Mouse (Mus musculus) embryo, embryonic 9.5 days (tissue): Measurements from ENCODE around the gene Lrrc8d.
A peak's percentile ranks its signal among the peaks of the same experiment; 100 is the strongest.

ENCODE experiments used
- DNase-seq: peaks from one replicate; pipeline ENCODE4 v3.0.0-alpha.2; 2017; ENCODE audit errors: extremely low spot score

The Lrrc8d gene

DNA sequence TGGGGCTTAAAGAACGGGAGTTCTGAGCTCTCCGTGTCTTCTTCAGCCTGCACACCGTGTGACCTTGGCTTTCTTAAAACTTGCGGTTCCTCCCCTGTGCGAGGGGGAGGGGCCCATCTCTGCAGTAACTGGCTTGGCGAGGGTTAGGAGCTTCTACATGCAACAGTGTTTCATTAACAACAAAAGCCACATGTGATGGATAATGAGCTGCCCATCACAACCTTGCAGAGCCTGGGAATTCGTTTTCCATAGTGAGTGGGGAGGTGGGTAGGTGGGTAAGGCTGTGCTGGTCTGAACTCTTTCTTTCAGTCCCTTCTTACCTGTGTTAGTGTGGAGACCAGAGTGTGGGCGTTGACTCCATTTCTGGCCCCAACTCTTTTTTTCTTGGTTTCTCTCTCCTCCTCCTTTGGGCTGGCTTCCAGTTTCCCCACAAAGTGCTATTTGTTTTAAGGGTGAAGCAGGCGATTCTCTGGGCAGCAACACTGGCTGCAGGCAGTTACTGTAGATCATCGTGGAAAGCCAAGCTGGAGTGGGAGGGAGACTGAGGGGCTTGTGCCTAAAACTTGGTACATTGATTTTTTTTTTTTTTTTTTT, 15.9 kb downstream of the Lrrc8d start:
- DNase-seq, result no peak

DNA sequence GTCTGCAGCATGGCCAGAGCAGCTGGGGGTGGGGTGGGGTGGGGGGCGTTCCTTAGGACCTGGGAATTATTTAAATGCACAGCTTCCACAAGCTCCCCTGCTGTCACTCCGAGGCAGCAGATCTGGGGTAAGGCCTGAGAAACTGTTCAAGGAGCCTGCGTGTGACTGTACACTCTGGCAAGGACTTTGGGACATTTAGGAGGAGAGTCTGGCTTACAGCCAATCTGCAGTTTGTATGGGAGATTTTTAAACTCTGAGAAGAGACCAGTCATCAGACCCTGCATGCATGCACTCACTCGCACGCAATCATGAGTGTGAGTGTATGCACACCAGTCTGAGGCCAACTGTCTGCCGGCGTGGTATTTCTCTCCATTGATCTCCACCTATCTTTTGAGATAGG, 17.5 kb downstream of the Lrrc8d start:
- no peak for DNase-seq

DNA sequence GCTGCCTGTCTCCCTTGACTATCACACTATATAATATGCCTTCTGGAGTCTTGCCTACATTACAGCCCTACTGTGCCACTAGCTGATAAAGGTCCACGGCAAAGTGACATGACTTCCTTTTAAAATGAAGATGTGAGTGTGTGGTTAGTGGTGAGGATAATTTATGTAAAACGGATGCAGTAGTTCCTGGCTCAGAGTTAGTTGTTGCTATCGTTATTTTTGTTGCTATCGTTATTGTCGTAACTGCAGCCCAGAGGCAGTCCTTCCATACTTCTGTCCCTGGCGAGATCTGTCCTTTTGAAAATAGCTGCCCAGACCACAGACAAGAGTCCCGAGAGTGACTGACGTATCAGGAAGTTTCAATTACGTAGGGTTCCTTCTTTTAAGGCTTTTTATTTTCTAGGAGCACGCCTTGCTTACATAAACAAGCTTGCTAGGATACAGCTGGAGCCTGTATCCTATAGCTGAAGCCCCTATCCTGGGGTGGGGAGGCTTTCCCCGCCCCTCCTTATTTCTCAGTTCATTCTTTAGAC, 18.4 kb downstream of the Lrrc8d start:
- no peak for DNase-seq

DNA sequence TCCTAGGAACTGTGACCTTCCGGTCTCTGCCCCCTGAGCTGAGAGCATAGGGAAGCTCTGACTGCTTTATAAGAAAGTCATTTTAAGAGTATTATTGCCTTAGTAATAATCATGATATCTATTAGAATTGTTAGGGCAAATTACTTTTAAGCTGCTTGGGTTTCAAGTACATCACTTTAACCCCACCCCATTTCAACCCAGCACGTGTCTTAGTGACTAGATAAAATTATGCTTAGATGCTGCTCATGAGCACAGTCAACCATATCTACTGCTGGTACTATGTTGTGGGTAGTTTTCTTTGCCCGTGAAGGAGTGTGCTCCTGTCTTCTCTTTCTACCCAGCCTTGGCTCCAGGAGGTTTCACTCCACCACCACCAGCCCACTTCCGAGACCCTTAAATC, 21.5 kb downstream of the Lrrc8d start:
- DNase-seq, result no peak

DNA sequence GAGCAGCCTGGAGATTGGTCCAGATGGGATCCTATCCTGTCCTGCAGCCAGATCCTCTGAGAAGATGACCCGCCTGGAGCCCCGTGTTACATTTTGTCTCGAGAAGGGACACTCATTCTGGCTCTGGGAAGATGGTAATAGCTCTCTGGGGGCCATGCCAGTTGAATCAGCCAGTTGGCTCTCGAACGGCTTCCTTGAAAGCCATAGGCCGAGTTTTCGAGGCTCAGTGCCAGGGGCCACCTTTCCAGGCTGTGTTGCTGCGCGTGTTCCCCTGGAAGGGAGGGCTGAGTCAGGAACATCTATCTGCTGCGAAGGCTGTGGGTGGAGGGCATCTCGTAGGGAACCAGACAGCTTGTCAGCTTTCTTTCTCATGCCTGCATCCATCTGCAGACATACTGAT, 23.0 kb downstream of the Lrrc8d start:
- DNase-seq, result no peak

DNA sequence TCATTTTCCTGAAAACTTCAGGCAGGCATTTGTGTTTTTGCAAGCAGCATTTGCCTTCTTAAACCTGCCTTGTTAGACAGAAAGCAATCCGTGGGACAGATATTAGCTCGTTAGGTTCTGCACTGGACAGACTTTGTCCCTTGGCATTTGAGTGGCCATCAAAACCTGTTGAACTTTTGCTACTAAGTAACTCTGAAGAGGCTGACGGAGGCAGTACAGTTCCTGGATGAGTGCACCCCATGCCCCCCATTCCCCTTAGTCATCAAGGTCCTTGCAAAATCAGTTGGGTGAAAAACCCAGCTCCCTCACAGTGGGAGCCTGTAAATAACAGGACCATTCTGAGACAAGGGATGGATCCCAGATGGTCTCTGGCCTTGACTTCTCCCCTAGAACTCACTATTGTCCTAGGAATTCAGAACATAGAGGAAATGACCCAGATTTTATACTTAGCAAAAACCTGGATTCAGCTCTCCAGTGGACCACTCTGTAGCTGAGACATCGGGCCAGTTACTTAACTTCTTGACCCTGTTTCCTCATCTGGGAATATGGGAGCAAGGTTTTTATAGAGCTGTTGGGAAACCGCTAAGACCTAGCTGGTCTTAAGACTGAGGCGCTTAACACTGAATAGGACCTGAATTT, 30.5 kb downstream of the Lrrc8d start:
- no peak for DNase-seq

DNA sequence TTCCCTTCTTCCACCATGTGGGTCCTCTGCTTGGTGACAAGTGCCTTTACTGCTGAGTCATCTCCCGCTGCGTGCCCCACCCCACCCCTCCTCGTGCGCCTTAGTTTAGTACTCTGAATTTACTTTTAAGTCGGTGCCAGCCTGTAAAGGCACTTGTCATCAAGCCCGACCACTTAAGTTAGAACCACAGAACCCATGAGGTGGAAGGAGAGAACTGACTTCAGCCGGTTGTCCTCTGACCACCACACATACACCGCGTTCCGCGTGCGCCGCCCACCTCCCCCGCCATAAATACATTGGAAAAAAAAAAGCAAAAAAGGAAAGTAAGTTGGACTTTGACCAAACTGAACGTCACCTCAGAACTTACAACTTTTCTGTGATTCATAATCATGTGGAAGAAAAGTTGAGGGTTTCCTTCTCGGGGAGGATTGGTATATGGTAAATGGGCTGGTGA, 31.4 kb downstream of the Lrrc8d start:
- no peak for DNase-seq

DNA sequence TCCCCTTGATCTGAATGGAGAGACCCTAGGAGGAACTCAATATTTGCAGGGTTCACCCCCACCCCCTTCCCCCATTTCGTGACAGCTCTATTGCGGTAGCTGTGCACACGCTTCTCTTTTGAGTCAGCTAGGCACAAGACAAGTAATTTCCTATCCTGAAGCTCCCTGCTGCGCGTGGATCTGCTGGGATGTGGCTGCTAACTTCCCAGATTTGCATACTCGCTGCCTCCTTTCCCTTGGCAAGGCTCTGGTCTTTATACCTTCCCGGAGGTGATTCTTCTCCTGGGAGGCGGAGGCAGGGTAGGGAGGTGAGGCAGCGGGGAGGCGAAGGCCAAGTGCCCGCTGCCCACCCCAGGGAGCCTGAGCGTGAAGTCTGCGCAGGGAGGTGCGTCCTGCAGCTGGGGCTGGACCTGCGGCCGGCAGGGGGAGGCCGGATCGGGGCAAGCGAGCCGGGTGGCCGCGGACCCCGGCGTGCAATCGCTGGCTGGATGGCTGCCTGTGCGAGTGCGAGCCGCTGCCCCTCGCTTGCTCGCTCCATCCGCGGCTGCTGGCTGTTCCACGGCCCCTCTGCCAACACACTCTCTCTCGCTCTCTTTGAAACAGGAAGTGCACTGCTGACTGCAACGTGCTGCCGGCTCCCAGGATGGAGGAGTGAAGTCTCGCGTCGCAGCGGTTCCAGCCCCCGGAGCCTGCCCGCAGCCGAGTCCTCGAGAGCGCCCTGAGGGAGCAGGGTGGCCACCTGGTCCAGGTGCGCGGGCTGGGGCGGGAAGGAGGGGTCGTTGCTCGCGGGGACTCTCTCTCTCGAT, 32.1 kb downstream of the Lrrc8d start:
- DNase-seq, result peak; percentile 64

DNA sequence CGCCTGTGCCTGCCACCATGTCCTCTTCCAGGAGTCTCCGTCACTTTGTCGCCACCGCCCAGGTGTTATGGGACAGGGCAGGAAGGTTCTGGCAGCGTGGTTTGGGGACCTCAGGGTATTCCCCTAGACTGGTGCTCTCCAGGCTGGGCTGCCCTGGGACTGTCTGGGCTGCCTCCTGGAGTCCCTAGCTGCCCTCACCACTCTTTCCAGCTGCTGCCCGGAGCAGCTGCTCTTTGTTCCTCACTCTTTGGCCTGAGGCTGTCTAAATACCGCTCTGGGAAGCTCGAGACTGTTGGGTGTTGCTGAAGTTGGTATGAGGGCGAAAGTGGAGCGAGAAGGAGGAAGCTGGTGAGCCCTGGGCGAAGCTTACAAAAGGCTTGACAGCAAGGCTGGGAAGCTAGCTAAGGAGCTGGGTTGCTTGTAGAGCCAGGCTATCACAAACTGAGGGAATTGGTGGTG, 32.7 kb downstream of the Lrrc8d start:
- DNase-seq, result peak; percentile 31

DNA sequence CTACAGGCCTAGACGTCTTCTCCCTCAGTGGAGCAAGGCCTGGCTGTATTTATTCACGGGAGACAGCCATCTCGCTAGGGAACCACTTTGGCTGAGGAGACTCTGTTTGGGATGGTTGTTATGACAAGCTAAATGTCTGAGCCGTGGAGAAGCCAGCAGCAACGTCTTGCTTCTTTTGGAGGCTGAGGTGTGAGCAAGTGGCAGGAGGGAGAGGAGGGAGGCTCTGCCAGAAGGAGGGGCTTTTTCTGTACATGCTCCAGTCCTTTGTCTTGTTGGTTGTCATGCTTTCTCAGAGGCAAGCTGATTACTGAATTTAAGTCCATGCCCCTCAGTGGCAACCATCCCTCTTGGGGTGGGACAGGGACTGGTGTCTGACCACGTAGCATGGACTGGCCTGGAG, 33.5 kb downstream of the Lrrc8d start:
- DNase-seq, result no peak

DNA sequence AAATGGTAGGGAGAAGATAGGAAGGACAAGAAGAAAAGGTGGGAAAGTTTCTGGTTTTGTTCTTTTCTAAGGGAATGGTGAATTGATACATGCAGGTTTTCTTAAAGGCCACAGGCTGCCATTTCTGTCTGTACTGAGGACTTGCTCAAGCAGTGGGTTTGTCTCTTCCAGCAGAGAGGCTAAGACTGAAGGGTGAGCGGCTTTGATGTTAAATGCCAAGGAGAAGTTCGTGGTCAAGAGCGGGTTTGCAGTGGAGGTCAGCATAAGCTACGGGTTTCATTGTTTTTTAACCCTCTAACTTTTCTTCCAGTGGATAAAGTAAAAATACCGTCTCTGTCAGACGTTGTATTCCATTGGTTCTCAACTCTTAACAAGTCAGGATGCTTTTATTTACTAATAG, 36.6 kb downstream of the Lrrc8d start:
- DNase-seq, result no peak

DNA sequence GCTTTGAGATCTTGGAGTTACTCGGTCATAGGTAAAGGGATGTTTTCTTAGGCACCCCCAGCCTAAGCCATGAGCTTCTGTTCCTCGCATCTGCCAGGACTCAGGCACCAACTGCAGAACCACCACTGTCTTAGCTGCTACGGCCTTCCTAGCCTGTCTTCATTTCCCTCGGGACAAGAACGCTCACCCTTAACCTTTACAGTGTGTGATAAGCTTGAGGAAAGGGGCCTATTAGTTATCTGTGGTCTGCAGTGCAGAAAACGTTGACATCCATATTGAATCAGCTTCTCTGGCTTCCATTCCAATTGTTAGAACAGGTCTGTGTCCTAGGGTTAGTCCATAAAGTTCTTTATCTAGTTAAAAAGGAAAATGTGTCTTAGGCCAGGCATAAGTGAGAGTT, 37.4 kb downstream of the Lrrc8d start:
- no peak for DNase-seq

DNA sequence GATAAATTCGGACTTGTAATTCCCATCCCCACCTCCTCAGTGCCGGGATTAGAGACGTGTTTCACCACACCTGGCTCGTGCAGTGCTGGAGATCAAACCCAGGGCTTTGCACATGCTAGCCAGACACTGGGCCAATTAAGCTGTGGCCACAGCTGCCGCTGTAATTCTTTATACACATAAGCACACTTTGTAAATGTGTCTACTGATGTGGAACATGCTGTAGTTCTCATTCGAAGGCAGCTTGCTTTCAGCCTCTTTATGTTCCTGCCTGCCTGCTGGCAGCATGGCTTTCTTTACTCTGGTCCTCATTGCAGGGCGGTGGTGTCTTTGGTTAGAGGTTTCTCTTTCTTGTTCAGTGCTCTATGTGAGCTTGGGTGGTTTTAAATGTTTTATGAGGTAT, 40.7 kb downstream of the Lrrc8d start:
- DNase-seq, result no peak

DNA sequence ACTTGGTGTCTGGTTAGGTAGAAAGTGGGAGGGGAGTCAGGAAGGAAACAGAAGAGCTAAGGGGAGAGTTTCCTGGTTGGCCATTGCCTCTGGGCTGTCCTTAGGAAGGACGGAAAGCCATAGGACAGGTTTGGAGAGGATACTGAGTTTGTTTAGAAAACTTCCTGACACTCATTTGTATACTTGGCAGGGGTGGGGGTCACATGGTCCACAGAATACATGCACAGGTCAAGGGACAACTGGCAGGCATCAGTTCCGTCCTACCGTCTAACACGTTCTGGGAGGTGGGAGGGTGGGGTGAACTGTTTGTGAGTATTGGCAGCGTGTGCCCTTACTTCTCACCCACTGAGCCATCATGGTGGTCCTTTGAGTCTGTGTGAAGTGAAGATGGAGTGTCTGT, 42.9 kb downstream of the Lrrc8d start:
- DNase-seq, result no peak

DNA sequence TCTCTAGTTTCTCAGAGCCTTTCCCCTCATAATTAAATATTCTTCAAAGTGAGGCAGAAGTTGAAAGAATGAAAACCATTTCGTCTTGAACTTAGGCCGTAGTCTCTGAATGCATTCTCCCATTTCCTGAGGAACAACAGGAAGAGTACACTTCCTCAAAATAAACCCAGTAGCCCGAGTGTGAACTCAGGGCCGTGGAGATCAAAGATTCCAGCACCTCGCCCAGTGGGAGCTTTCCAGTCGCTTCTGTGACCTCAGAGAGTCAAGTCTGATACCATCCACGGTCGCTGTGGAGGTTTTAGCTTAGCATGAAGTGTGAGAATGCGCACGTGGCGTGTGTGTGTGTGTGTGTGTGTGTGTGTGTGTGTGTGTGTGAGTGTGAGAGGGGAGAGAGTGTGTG, 45.6 kb downstream of the Lrrc8d start:
- DNase-seq, result no peak

DNA sequence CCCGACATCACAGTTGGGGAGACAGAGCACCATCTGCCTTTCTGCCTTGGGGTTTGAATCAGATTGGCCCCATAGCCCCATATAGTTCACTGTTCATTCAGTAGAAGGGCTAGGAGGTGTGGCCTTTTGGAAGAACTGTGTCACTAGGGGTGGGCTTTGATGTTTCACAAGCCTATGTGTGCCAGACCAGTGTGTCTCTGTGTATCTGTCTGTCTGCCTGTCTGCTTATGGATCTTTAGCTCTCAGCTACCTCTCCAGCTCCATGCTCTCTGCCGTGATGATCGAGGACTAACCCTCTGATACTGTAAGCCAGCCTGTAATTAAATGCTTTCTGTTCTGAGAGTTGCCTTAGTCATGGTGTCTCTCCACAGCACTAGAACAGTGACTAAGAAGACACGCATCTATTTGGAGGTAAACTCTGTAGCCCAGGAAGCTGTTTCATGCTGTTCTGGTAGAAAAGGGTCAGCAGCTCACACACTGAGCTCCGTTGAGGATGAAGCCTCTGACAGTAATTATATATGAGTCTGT, 46.2 kb downstream of the Lrrc8d start:
- DNase-seq, result no peak

DNA sequence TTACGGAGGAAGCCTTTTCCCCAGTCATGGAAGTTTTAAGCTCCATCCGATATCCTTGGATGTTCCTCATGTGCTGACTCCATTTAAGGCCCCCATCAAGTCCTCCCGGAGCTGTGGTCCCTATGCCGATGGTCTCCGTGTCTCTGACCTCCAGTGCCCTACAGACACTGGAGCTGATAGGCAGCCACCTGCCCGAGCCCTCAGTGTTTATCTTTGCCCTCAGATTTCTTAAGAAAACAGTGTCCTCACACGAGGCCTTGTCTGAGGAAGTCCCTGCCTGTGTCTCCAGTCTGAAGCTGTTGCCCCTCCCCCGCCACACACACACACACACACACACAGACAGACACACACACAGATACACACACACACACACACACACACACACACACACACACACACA, 55.0 kb downstream of the Lrrc8d start:
- peak; percentile 25 for DNase-seq

DNA sequence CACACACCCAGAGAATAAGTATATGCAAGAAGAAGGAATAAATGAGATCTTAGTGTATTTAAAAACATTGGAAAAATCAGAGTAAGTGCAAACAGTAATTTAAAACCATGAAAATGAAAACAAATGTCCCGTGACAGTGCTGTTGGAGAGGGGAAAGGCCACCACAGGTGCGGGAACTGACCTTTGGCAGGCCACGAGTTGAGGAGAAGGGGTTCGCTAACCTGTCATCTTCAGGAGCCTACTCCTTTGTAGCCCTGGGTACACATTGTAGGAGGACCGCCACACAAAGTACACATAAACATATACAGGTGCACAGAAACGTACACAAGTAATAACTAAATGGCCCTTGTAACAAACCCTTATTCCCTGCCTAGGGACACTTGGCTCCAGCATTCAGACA, 55.7 kb downstream of the Lrrc8d start:
- no peak for DNase-seq

DNA sequence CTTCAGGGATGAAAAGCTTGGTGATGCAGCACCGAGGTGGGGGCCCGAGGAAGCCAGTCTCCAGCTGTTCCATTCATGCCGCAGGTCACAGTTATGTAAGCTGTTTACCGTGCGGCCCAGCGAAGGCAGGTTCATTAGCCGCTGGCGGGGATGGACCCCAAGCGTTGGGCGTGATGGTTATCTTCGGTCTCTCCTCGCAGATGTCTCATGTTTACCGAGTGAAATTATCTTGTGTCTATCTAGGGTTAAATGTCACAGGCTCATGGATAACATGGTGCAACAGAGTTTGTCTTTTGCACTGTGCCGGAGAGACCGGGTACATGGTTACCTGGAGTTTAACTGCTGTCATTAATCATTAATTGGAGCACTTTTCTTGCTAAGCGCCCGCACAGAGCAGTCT, 58.2 kb downstream of the Lrrc8d start:
- DNase-seq, result no peak

DNA sequence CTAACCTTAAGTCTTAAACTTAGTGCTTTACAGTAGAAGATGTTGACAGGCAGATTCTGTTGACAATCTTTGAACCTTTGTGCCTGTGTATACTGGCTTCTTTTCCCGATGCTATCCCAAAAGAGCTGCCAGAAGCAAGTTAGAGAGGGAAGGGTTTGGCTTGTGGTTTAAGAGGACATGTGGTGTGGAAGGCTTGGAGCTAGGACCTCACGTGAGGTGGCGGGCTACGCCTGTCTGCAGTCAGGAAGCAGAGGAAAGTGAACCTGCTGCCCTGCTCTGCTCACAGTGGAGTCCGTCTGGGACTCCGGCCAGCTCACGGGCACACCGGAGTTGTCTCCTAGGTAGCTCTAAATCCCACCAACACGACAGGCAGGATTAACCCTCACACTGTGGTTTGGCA, 59.1 kb downstream of the Lrrc8d start:
- no peak for DNase-seq

DNA sequence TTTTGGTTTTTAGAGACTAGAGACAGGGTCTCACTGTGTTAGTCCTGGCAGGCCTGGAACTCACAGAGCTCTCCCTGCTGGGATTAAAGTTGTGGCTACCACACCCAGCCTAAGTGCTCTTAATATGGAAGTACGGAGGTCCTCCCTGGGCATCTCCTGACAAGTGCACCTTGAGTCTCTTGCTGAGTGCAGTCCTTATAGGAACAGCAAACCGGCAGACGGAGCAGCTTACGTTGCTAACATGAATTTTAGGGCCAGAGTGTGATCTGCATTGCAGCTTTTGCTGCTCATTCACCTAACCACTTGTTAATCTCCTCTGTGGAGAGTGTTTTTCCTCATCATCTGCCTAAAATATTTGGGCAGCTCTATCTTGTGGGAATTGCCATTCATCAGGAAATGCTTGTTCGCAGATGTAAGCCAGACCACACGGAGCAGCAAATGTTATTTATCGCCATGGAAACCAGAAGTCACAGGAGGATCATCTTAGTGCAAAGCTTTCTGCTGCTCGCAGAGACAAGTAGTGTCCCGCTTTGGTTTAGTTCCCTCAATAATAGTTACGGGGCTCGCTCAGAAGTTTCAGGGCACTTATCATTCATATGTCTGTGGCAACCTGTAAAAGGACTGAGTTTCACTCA, 62.2 kb downstream of the Lrrc8d start:
- DNase-seq, result peak; percentile 44

DNA sequence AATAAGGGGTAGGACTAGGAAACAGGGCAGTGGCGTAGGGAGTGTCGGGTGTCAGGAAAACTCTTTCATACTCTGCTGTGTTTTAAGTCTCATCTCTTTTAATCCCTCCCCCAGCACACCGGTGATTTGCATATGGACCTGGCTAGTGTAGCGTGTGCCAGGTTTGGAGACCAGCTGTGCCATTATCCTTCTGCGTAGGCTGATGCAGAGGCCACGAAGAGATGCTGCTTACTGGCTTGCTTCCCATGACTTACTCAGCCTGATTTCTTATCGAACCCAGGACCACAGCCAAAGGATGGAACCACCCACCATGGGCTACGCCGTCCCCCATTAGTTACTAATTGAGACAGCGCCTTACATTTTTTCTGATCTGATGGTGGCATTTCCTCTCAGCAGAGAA, 64.6 kb downstream of the Lrrc8d start:
- no peak for DNase-seq
